Mouse (Mus musculus): ENCODE data around the gene Mtch1. TPM values are rescaled to one million over a fixed set of nuclear protein-coding genes. Genes with fewer than 3 reads are reported as not detected.

Mtch1 gene
- 62.3 TPM for total RNA-seq (2023)

DNA sequence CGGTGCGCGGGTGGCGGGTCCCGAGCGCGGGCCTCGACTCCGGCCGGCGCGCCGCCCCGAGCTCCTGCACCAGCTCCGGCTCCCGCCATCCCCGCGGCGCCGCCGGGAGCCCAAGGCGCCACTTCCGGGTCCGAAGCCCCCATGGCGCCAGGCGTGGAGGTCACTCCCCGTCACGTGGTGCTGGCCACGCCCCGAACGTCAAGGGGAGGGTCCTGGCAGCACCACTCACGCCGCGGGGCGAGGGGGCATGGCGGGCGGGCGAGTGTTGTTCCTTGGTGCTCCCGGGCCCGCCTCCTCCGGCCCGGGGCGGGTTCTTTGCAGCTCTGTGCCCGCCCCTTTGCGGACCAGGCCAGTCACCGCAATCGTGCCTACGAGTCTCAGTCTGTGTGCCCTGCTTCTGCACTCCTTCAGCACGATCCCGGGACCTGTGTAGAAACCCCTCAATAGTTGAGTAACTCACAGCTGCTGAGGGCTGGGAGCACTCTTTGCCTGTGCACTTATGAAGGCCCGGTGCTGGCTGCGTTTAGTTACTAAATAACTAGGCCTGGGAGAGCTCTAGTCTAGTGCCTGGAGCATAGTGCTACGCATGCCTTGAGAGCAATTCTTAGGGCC is at the start of gene Mtch1:
Gene Mtch1 (minus strand): TSS at position 290 of the 612 bp plus-strand sequence.

DNA sequence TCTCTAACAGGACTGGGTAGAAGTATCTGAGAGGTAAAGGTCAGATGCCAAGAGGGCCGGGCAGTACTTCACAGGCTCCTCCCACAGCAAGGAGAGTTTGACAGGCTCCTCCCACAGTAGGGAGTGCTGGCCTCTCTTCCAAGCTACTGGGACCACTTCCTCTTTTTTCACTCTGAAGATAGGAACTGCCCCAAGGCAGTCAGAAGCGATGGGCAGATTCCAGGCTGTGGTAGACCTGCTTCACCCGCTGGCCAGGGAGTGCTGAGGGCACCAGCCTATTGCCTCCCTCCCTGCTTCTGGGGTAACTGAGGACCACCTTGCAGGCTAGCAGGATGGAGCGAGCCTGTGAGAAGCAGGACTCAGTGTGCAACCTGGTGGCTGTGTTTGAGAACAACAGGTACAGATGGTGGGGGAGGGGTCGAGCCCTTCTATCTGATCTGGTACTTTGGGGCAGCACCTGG is 13.1 kb upstream of the Mtch1 start, which contains the start of gene Fgd2:
Gene Fgd2 (plus strand): TSS at position 154 of the 461 bp plus-strand sequence.

DNA sequence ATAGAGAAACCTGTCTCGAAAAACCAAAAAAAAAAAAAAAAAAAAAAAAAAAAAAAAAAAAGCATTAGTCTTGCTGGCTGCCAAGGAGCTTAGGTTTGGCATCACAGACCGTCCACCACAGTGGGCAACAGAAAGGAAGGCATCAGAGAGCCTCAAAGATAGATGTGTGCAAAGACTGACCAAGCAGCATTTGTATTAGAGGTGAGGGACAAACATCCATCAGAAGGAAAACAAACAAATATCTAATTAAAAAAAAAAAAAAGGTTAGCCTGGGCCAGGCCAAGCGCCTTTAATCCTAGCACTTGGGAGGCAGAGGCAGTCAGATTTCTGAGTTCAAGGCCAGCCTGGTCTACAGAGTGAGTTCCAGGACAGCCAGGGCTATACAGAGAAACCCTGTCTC is 30.4 kb downstream of the Mtch1 start, which contains the start of gene Pi16:
Gene Pi16 (plus strand): TSS at position 301 of the 400 bp plus-strand sequence.

Other genes starting within 250 kb of the Mtch1 start
- gene Rab44, start 233.8 kb downstream of the Mtch1 start, total RNA-seq (2023): 0.80 TPM
- 0.18 TPM for gene Cpne5, start 109.8 kb downstream of the Mtch1 start, total RNA-seq (2023)
- 11.5 TPM for gene Ppil1, start 83.7 kb downstream of the Mtch1 start, total RNA-seq (2023)
- 44.0 TPM for gene BC004004, start 79.1 kb downstream of the Mtch1 start, total RNA-seq (2023)
- 1.8 TPM for gene Pi16, start 30.3 kb downstream of the Mtch1 start, total RNA-seq (2023)
- gene Fgd2, start 13.0 kb upstream of the Mtch1 start, total RNA-seq (2023): 13.6 TPM
- 484 TPM for gene Pim1, start 142.8 kb upstream of the Mtch1 start, total RNA-seq (2023)
- gene Gm17657, start 201.7 kb upstream of the Mtch1 start, total RNA-seq (2023): not detected
- gene Tbc1d22b, start 201.9 kb upstream of the Mtch1 start, total RNA-seq (2023): 53.5 TPM
- gene Tmem217, start 204.5 kb upstream of the Mtch1 start, total RNA-seq (2023): not detected

Measured in CD4-positive naive resting alpha-beta T cell, adult 57 days (primary cell).